Mouse (Mus musculus) c-Kit-positive CD71-negative TER-119-negative erythroid progenitor cells, embryonic 14.5 days (primary cell): ENCODE results near the gene Tomm40l.

Experiments used
- DNase-seq: peaks from one replicate; pipeline ENCODE4 v3.0.0-alpha.2; 2013; ENCODE audit warnings: low read depth

The Tomm40l gene

GRCm38 (mm10) chr1:171222238-171223155, at the start of gene Tomm40l:
Gene Tomm40l, minus strand, starts transcription at chr1:171222514.
- peak; percentile 96 for DNase-seq

- DNase-seq, result no peak
Measured at GRCm38 (mm10) chr1:171272086-171272485, 49.8 kb upstream of the Tomm40l start.

- no peak for DNase-seq
Measured at GRCm38 (mm10) chr1:171271622-171272021, 49.3 kb upstream of the Tomm40l start.

- DNase-seq, result no peak
Measured at GRCm38 (mm10) chr1:171271196-171271595, 48.9 kb upstream of the Tomm40l start.

GRCm38 (mm10) chr1:171270573-171270900, 48.2 kb upstream of the Tomm40l start:
- no peak for DNase-seq

GRCm38 (mm10) chr1:171269848-171270572, 47.7 kb upstream of the Tomm40l start, which contains the start of gene B4galt3:
Gene B4galt3, plus strand, starts transcription at chr1:171270328.
- peak; percentile 85 for DNase-seq

- no peak for DNase-seq
Measured at GRCm38 (mm10) chr1:171268341-171268740, 46.0 kb upstream of the Tomm40l start.

- DNase-seq, result no peak
Measured at GRCm38 (mm10) chr1:171265971-171266744, 43.8 kb upstream of the Tomm40l start.

GRCm38 (mm10) chr1:171263666-171264461, 41.5 kb upstream of the Tomm40l start:
- no peak for DNase-seq

- DNase-seq, result no peak
Measured at GRCm38 (mm10) chr1:171263185-171263611, 40.9 kb upstream of the Tomm40l start.

- no peak for DNase-seq
Measured at GRCm38 (mm10) chr1:171262594-171263130, 40.3 kb upstream of the Tomm40l start.

GRCm38 (mm10) chr1:171260316-171260715, 38.0 kb upstream of the Tomm40l start:
- DNase-seq, result no peak

- DNase-seq, result no peak
Measured at GRCm38 (mm10) chr1:171258921-171259320, 36.6 kb upstream of the Tomm40l start.

- no peak for DNase-seq
Measured at GRCm38 (mm10) chr1:171257781-171258180, 35.5 kb upstream of the Tomm40l start.

GRCm38 (mm10) chr1:171256937-171257548, 34.7 kb upstream of the Tomm40l start:
- no peak for DNase-seq

GRCm38 (mm10) chr1:171256095-171256818, 33.9 kb upstream of the Tomm40l start:
- DNase-seq, result no peak

GRCm38 (mm10) chr1:171252415-171252814, 30.1 kb upstream of the Tomm40l start:
- no peak for DNase-seq

GRCm38 (mm10) chr1:171251594-171252324, 29.4 kb upstream of the Tomm40l start:
- no peak for DNase-seq
